Mouse (Mus musculus) central nervous system, embryonic 18 days (tissue): ENCODE measurements around the gene Grap. TPM values are rescaled to one million over a fixed set of nuclear protein-coding genes. Genes with fewer than 3 reads are reported as not detected.

ENCODE experiments used
- polyA plus RNA-seq: library from polyadenylated mRNA; depleted of rRNA; stranded (reverse); fragments of >200 nt; gene quantifications from 2 replicates; pipeline ENCODE4 v1.2.3, GENCODE M21; 2012; rRNA removed

The Grap gene
- 5.6 and 5.9 TPM in 2 replicates for polyA plus RNA-seq

DNA sequence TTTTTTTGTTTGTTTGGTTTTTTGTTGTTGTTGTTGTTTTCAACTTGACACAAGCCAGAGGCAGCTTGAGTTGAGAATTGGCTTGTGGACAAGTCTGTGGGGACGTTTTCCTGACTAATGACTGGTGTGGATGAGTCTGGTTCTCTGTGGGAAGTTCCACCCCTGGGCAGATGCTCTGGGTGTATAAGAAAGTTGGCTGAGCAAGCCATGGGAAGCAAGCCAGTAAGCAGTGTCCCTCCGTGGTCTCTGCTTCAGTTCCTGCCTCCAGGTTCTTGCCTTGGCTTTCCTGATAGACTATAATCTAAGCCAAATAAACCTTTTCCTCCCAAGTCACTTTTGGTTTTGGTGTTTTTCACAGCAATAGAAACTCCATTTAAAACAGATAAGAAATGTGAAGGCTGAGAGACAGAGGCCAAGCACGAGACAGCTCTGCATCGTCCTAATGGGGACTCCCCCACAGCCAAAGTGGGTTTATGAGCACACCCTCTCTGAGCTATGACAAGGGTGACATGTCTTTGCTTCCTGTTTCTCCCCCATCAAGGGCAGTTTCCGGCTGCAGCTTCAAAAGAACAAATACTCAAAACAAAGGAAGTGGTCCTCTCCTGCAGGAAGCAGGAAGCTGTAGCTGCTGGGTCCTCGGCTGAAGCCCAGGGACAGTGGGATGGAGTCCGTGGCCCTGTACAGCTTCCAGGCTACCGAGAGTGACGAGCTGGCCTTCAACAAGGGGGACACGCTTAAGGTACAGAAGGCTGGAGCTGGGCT is at the start of gene Grap:
Gene Grap, plus strand, starts transcription at position 580 of the 762 bp plus-strand sequence.

DNA sequence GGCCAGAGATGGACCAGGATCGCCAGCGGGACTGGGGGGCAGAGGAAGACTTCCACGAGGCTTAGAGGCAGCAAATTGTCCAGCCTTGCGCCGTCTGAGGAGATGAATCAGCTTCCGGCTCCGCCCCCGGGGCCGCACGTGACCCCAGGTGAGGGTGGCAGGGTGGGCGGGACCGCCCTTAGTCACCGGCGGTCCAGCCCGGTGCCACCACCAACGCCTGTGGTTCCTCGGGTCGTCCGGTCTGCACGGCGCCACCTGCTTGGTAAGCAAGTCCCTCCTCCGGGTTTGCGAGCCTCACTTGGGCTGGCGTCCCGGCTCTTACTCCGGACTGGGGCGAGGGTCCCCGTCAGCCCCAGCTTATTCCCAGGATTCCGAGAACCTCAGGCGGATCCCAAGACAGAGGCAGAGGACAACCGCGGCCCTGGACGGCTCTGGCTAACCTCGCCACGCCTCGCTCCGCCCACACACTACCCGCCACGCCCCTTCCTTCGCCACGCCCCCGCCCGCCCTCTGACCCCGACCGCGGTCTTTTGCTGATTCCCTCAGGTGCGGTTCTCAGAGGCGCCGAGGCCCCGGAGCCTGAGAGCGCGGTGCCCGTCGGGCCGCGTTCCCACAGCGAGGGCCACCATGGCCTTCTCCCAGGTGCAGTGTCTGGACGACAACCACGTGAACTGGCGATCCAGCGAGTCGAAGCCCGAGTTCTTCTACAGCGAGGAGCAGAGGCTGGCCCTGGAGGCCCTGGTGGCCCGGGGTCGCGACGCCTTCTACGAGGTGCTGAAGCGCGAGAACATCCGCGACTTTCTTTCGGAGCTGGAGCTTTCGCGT is 31.1 kb downstream of the Grap start, which contains the start of gene Fam83g:
Gene Fam83g, plus strand, starts transcription at position 185 of the 825 bp plus-strand sequence.

DNA sequence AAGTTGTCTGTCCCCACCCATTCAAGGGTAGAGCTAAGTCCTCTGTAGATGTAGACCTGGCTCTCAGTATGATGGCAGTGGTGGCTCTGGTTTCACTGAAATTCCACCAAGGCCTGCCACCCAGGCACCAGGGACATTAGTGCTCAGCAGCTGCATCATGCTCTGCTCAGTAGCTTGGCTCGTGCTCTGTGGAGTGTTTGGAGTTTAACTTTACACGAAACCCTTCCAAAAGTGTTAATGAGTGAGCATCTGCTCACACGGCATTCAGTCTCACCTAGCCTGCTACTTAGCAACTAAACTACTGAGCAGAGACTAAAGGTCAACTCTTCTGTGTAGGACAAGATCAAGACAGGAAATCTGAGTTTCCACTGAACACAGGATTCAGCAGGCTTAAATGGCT is 67.6 kb downstream of the Grap start, which contains the start of gene Slc5a10:
Gene Slc5a10, minus strand, starts transcription at position 191 of the 400 bp plus-strand sequence.

Other genes with a start within 250 kb of the Grap start
- 177 and 181 TPM in 2 replicates for gene Rnf112, start 199.1 kb upstream of the Grap start, polyA plus RNA-seq
- 31.6 and 64.5 TPM in 2 replicates for gene Mfap4, start 167.8 kb upstream of the Grap start, polyA plus RNA-seq
- 94.7 and 104 TPM in 2 replicates for gene Mapk7, start 158.9 kb upstream of the Grap start, polyA plus RNA-seq
- 36.9 and 39.8 TPM in 2 replicates for gene B9d1, start 148.1 kb upstream of the Grap start, polyA plus RNA-seq
- 89.6 and 98.4 TPM in 2 replicates for gene Epn2, start 73.6 kb upstream of the Grap start, polyA plus RNA-seq
- 0.24 and 0.35 TPM in 2 replicates for gene Fam83g, start 30.8 kb downstream of the Grap start, polyA plus RNA-seq
- 0.04 and 0.07 TPM in 2 replicates for gene Slc5a10, start 67.6 kb downstream of the Grap start, polyA plus RNA-seq
- gene Prpsap2, start 108.8 kb downstream of the Grap start, polyA plus RNA-seq, result 63.9 and 68.9 TPM in 2 replicates
- 84.0 and 86.1 TPM in 2 replicates for gene Ulk2, start 201.8 kb downstream of the Grap start, polyA plus RNA-seq